Mouse (Mus musculus) forebrain, embryonic 13.5 days (tissue): ENCODE data around the gene Camta1. TPM values are rescaled to one million over a fixed set of nuclear protein-coding genes. Genes with fewer than 3 reads are reported as not detected.

ENCODE experiments used
- ATAC-seq: fragments of 200-750 bp; cut with Nextera tagmentation; 2 replicates; pipeline ENCODE4 v1.8.0; 2017
- H3K27ac ChIP-seq: fragments of 300-500 bp; sonication (generic); 2 replicates; pipeline ENCODE4 v1.5.1; 2015; ENCODE audit warnings: inconsistent platforms, mild to moderate bottlenecking, moderate library complexity
- H3K27me3 ChIP-seq: fragments of 300-500 bp; sonication (generic); 2 replicates; pipeline ENCODE4 v1.6.1; 2015; ENCODE audit warnings: mild to moderate bottlenecking, inconsistent platforms
- H3K36me3 ChIP-seq: fragments of 300-500 bp; sonication (generic); 2 replicates; pipeline ENCODE4 v1.6.1; 2015; ENCODE audit warnings: mild to moderate bottlenecking, inconsistent platforms; ENCODE audit not compliant: poor library complexity, severe bottlenecking
- H3K4me1 ChIP-seq: fragments of 300-500 bp; sonication (generic); 2 replicates; pipeline ENCODE4 v1.6.1; 2015; ENCODE audit warnings: inconsistent platforms
- H3K4me2 ChIP-seq: fragments of 300-500 bp; sonication (generic); 2 replicates; pipeline ENCODE4 v1.6.1; 2015; ENCODE audit warnings: inconsistent platforms, mild to moderate bottlenecking, moderate library complexity
- H3K4me3 ChIP-seq: fragments of 300-500 bp; sonication (generic); 2 replicates; pipeline ENCODE4 v1.5.1; 2015; ENCODE audit warnings: mild to moderate bottlenecking, inconsistent platforms
- H3K9ac ChIP-seq: fragments of 300-500 bp; sonication (generic); 2 replicates; pipeline ENCODE4 v1.6.1; 2015; ENCODE audit warnings: mild to moderate bottlenecking, inconsistent platforms
- H3K9me3 ChIP-seq: fragments of 300-500 bp; sonication (generic); replicated peaks from 2 replicates; pipeline ENCODE4 v1.6.1; 2016; ENCODE audit warnings: inconsistent platforms
- WGBS: fragments of 180-500 bp; shearing (Covaris S2); methylation state at CpG from one replicate; pipeline ENCODE4 v1.1.7; 2015; 5-methylcytosine and 5-hydroxymethylcytosine counted together
- polyA plus RNA-seq: library from polyadenylated mRNA; unstranded; fragments of >200 nt; fragmentation: Nextera tagmentation; extraction: Ambion mirVana; gene quantifications from 2 replicates; pipeline ENCODE4 v1.2.1, GENCODE M21; 2015

Gene Camta1
- polyA plus RNA-seq, 1 experiment from 2014 or later = 150 TPM

GRCm38 (mm10) chr4:151180394-151180902, 681.2 kb downstream of the Camta1 start:
- Histone ChIP-seq H3K27ac (no peak overlapping the region), H3K9me3 (no peaks in the 10 kb centered on the region), H3K36me3 (no peaks in the 10 kb centered on the region), H3K27me3 (peaks cover 26% of the 10 kb centered on the region), H3K4me2 (no peak overlapping the region), H3K4me1 (peaks cover 35% of the 10 kb centered on the region), H3K4me3 (no peak overlapping the region), H3K9ac (no peak overlapping the region)
- ATAC-seq = no peak
- WGBS = 12% methylated on average over 7 of the region's 7 CpGs

GRCm38 (mm10) chr4:151179639-151180038, 682.0 kb downstream of the Camta1 start:
- 0 out of 2 replicates have a peak overlapping the region, but pooled peaks have one; percentile 15 for H3K27ac ChIP-seq
- H3K4me2 ChIP-seq = no peak overlapping the region
- WGBS = 64% methylated on average over 3 of the region's 3 CpGs
- H3K4me3 ChIP-seq = no peak overlapping the region
- H3K9ac ChIP-seq = no peak overlapping the region
- H3K36me3 ChIP-seq = no peaks in the 10 kb centered on the region
- H3K9me3 ChIP-seq = no peaks in the 10 kb centered on the region
- H3K27me3 ChIP-seq = peaks cover 21% of the 10 kb centered on the region
- no peak for ATAC-seq
- peaks cover 35% of the 10 kb centered on the region for H3K4me1 ChIP-seq

GRCm38 (mm10) chr4:151178970-151179378, 682.7 kb downstream of the Camta1 start:
- Histone ChIP-seq H3K27me3 (peaks cover 19% of the 10 kb centered on the region), H3K4me2 (no peak overlapping the region), H3K4me3 (no peak overlapping the region), H3K4me1 (peaks cover 35% of the 10 kb centered on the region), H3K9ac (no peak overlapping the region), H3K27ac (peak overlapping the region; percentile 15; the same call in 1 of the 2 replicates), H3K36me3 (no peaks in the 10 kb centered on the region), H3K9me3 (no peaks in the 10 kb centered on the region)
- 30% methylated on average over 8 of the region's 8 CpGs for WGBS
- ATAC-seq = peak; percentile 79

- ATAC-seq = no peak
- H3K4me1 ChIP-seq = peaks cover 40% of the 10 kb centered on the region
- H3K4me3 ChIP-seq = no peak overlapping the region
- no peak overlapping the region for H3K4me2 ChIP-seq
- H3K27me3 ChIP-seq = peaks cover 28% of the 10 kb centered on the region
- 30% methylated on average over 8 of the region's 8 CpGs for WGBS
- no peak overlapping the region for H3K27ac ChIP-seq
- H3K9me3 ChIP-seq = no peaks in the 10 kb centered on the region
- no peak overlapping the region for H3K9ac ChIP-seq
- no peaks in the 10 kb centered on the region for H3K36me3 ChIP-seq
These were observed 689.1 kb downstream of the Camta1 start for GRCm38 (mm10) chr4:151172526-151172925.

GRCm38 (mm10) chr4:151171117-151171516, 690.6 kb downstream of the Camta1 start:
- peak; percentile 42 for ATAC-seq

GRCm38 (mm10) chr4:151170658-151171057, 691.0 kb downstream of the Camta1 start:
- no peak overlapping the region for H3K9ac ChIP-seq
- H3K4me3 ChIP-seq = no peak overlapping the region
- H3K27ac ChIP-seq = peak overlapping the region; percentile 37; the same call in 1 of the 2 replicates
- peak; percentile 39; the same call in 1 of the 2 replicates for ATAC-seq
- H3K9me3 ChIP-seq = no peaks in the 10 kb centered on the region
- H3K4me2 ChIP-seq = peak overlapping the region; percentile 24; the same call in 1 of the 2 replicates
- peaks cover 44% of the 10 kb centered on the region for H3K4me1 ChIP-seq
- H3K27me3 ChIP-seq = peaks cover 30% of the 10 kb centered on the region
- H3K36me3 ChIP-seq = no peaks in the 10 kb centered on the region
- WGBS = 53% methylated on average over 18 of the region's 18 CpGs

More at GRCm38 (mm10) chr4:151171117-151171516, 690.6 kb downstream of the Camta1 start:
- Histone ChIP-seq H3K27me3 (peaks cover 31% of the 10 kb centered on the region), H3K9ac (no peak overlapping the region), H3K36me3 (no peaks in the 10 kb centered on the region), H3K4me3 (no peak overlapping the region), H3K4me1 (peaks cover 40% of the 10 kb centered on the region), H3K27ac (no peak overlapping the region), H3K4me2 (no peak overlapping the region; the same call in 1 of the 2 replicates), H3K9me3 (no peaks in the 10 kb centered on the region)
- WGBS = 82% methylated on average over 3 of the region's 3 CpGs

- ATAC-seq = no peak
- Histone ChIP-seq H3K4me3 (no peak overlapping the region), H3K4me1 (peaks cover 53% of the 10 kb centered on the region), H3K27me3 (peaks cover 42% of the 10 kb centered on the region), H3K9ac (no peak overlapping the region), H3K36me3 (no peaks in the 10 kb centered on the region), H3K4me2 (no peak overlapping the region), H3K9me3 (no peaks in the 10 kb centered on the region), H3K27ac (no peak overlapping the region)
- 91% methylated on average over 6 of the region's 6 CpGs for WGBS
These were observed 694.7 kb downstream of the Camta1 start for GRCm38 (mm10) chr4:151166969-151167368.

GRCm38 (mm10) chr4:151165539-151165938, 696.1 kb downstream of the Camta1 start:
- Histone ChIP-seq H3K4me1 (peaks cover 42% of the 10 kb centered on the region), H3K4me2 (no peak overlapping the region), H3K36me3 (no peaks in the 10 kb centered on the region), H3K9me3 (no peaks in the 10 kb centered on the region), H3K9ac (no peak overlapping the region), H3K4me3 (no peak overlapping the region), H3K27me3 (peaks cover 54% of the 10 kb centered on the region), H3K27ac (peak overlapping the region; percentile 49)
- 3% methylated on average over 10 of the region's 10 CpGs for WGBS
- ATAC-seq = peak; percentile 87

GRCm38 (mm10) chr4:151164309-151164708, 697.4 kb downstream of the Camta1 start:
- no peak for ATAC-seq
- Histone ChIP-seq H3K4me3 (no peak overlapping the region), H3K9me3 (no peaks in the 10 kb centered on the region), H3K9ac (no peak overlapping the region), H3K27ac (no peak overlapping the region), H3K27me3 (peaks cover 57% of the 10 kb centered on the region), H3K4me2 (no peak overlapping the region), H3K4me1 (peaks cover 29% of the 10 kb centered on the region), H3K36me3 (no peaks in the 10 kb centered on the region)
- 92% methylated on average over 1 of the region's 1 CpGs for WGBS

- Histone ChIP-seq H3K4me1 (peaks cover 22% of the 10 kb centered on the region), H3K27ac (no peak overlapping the region), H3K9me3 (no peaks in the 10 kb centered on the region), H3K27me3 (peaks cover 44% of the 10 kb centered on the region), H3K36me3 (no peaks in the 10 kb centered on the region), H3K4me2 (no peak overlapping the region), H3K4me3 (no peak overlapping the region), H3K9ac (no peak overlapping the region)
- 40% methylated on average over 6 of the region's 6 CpGs for WGBS
- no peak for ATAC-seq
These were observed 699.8 kb downstream of the Camta1 start for GRCm38 (mm10) chr4:151161869-151162268.

GRCm38 (mm10) chr4:151160932-151161331, 700.7 kb downstream of the Camta1 start:
- H3K4me3 ChIP-seq = no peak overlapping the region
- 73% methylated on average over 4 of the region's 4 CpGs for WGBS
- no peak overlapping the region for H3K4me2 ChIP-seq
- H3K4me1 ChIP-seq = peaks cover 18% of the 10 kb centered on the region
- H3K27me3 ChIP-seq = peaks cover 41% of the 10 kb centered on the region
- H3K36me3 ChIP-seq = no peaks in the 10 kb centered on the region
- no peak for ATAC-seq
- no peaks in the 10 kb centered on the region for H3K9me3 ChIP-seq
- H3K9ac ChIP-seq = no peak overlapping the region
- no peak overlapping the region for H3K27ac ChIP-seq

- Histone ChIP-seq H3K27ac (no peak overlapping the region), H3K36me3 (no peaks in the 10 kb centered on the region), H3K27me3 (peaks cover 44% of the 10 kb centered on the region), H3K9me3 (no peaks in the 10 kb centered on the region), H3K4me1 (peaks cover 14% of the 10 kb centered on the region), H3K9ac (no peak overlapping the region), H3K4me3 (no peak overlapping the region), H3K4me2 (no peak overlapping the region)
- ATAC-seq = no peak
- 82% methylated on average over 8 of the region's 8 CpGs for WGBS
These were observed 701.2 kb downstream of the Camta1 start for GRCm38 (mm10) chr4:151160476-151160875.

GRCm38 (mm10) chr4:151158250-151158649, 703.4 kb downstream of the Camta1 start:
- peaks cover 15% of the 10 kb centered on the region for H3K4me1 ChIP-seq
- H3K9ac ChIP-seq = no peak overlapping the region
- WGBS = 52% methylated on average over 3 of the region's 3 CpGs
- no peak for ATAC-seq
- H3K27ac ChIP-seq = no peak overlapping the region
- no peak overlapping the region for H3K4me3 ChIP-seq
- peaks cover 33% of the 10 kb centered on the region for H3K27me3 ChIP-seq
- H3K4me2 ChIP-seq = no peak overlapping the region
- no peaks in the 10 kb centered on the region for H3K9me3 ChIP-seq
- no peaks in the 10 kb centered on the region for H3K36me3 ChIP-seq
